Mouse (Mus musculus) adipocyte (in vitro differentiated cells): ENCODE data around the gene Dcaf17.
A peak's percentile ranks its signal among the peaks of the same experiment; 100 is the strongest.

Experiments
- DNase-seq: peaks from one replicate; pipeline ENCODE4 v3.0.0-alpha.2; 2016; ENCODE audit warnings: low spot score

Gene Dcaf17

GRCm38 (mm10) chr2:71121406-71121805, 66.3 kb downstream of the Dcaf17 start:
- DNase-seq = peak; percentile 7

- peak; percentile 34 for DNase-seq
Measured at GRCm38 (mm10) chr2:71122268-71123029, 67.3 kb downstream of the Dcaf17 start.

- no peak for DNase-seq
Measured at GRCm38 (mm10) chr2:71123591-71123990, 68.5 kb downstream of the Dcaf17 start.

GRCm38 (mm10) chr2:71127779-71128534, 72.8 kb downstream of the Dcaf17 start:
- no peak for DNase-seq

- no peak for DNase-seq
Measured at GRCm38 (mm10) chr2:71130366-71130765, 75.2 kb downstream of the Dcaf17 start.

GRCm38 (mm10) chr2:71131866-71132496, 76.9 kb downstream of the Dcaf17 start:
- no peak for DNase-seq

- DNase-seq = no peak
Measured at GRCm38 (mm10) chr2:71134041-71134505, 78.9 kb downstream of the Dcaf17 start.

GRCm38 (mm10) chr2:71134836-71135235, 79.7 kb downstream of the Dcaf17 start:
- DNase-seq = no peak

GRCm38 (mm10) chr2:71140622-71141021, 85.5 kb downstream of the Dcaf17 start:
- no peak for DNase-seq

- DNase-seq = no peak
Measured at GRCm38 (mm10) chr2:71142410-71142809, 87.3 kb downstream of the Dcaf17 start.

GRCm38 (mm10) chr2:71145853-71146252, 90.7 kb downstream of the Dcaf17 start:
- no peak for DNase-seq

- DNase-seq = no peak
Measured at GRCm38 (mm10) chr2:71146266-71146665, 91.1 kb downstream of the Dcaf17 start.

GRCm38 (mm10) chr2:71147816-71148215, 92.7 kb downstream of the Dcaf17 start:
- no peak for DNase-seq
